Mouse (Mus musculus) adrenal gland, adult 18-20 months (tissue): ENCODE measurements around the gene Tmem132b. TPM values are rescaled to one million over a fixed set of nuclear protein-coding genes. Genes with fewer than 3 reads are reported as not detected.

Experiments
- DNase-seq, 2 experiments: peaks; one replicate each; pipeline ENCODE4 v3.0.0; 2021 to 2022; ENCODE audit warnings: low spot score in 2 of 2
- total RNA-seq, 2 experiments: library from RNA; stranded (reverse); gene quantifications; 1 replicate in 1 of 2; 2 replicates in 1 of 2; pipeline ENCODE4 v1.2.3; 2021

Gene Tmem132b
- total RNA-seq, 2 experiments from 2014 or later: 2.0 to 2.1 TPM

- DNase-seq: peak; percentile 46 to 57
Observed at GRCm38 (mm10) chr5:125509541-125509940, 22.0 kb upstream of the Tmem132b start.

GRCm38 (mm10) chr5:125515006-125515405 is 16.6 kb upstream of the Tmem132b start:
- DNase-seq: no peak

- DNase-seq: no peak
Observed at GRCm38 (mm10) chr5:125518640-125519039, 12.9 kb upstream of the Tmem132b start.

GRCm38 (mm10) chr5:125520930-125521590 is 10.5 kb upstream of the Tmem132b start:
- DNase-seq: no peak

GRCm38 (mm10) chr5:125523361-125523760 is 8.2 kb upstream of the Tmem132b start:
- no peak for DNase-seq

GRCm38 (mm10) chr5:125525516-125525915 is 6.1 kb upstream of the Tmem132b start:
- DNase-seq: peak in 1 of 2 experiments; percentile 33

- DNase-seq: no peak
Observed at GRCm38 (mm10) chr5:125526464-125526863, 5.1 kb upstream of the Tmem132b start.

GRCm38 (mm10) chr5:125529109-125529508 is 2.5 kb upstream of the Tmem132b start:
- DNase-seq: peak; percentile 75 to 77

GRCm38 (mm10) chr5:125532191-125532544 is 594 bp downstream of the Tmem132b start:
- DNase-seq: no peak

- DNase-seq: no peak
Observed at GRCm38 (mm10) chr5:125532545-125533224, 1.1 kb downstream of the Tmem132b start.

GRCm38 (mm10) chr5:125533225-125533900 is 1.8 kb downstream of the Tmem132b start:
- no peak for DNase-seq

GRCm38 (mm10) chr5:125534168-125534610 is 2.6 kb downstream of the Tmem132b start:
- DNase-seq: no peak

GRCm38 (mm10) chr5:125534611-125535324 is 3.2 kb downstream of the Tmem132b start:
- DNase-seq: no peak

- no peak for DNase-seq
Observed at GRCm38 (mm10) chr5:125545090-125545489, 13.5 kb downstream of the Tmem132b start.

GRCm38 (mm10) chr5:125546293-125546692 is 14.7 kb downstream of the Tmem132b start:
- no peak for DNase-seq

- no peak for DNase-seq
Observed at GRCm38 (mm10) chr5:125549750-125550489, 18.3 kb downstream of the Tmem132b start.

- DNase-seq: no peak
Observed at GRCm38 (mm10) chr5:125555732-125556131, 24.2 kb downstream of the Tmem132b start.

- no peak for DNase-seq
Observed at GRCm38 (mm10) chr5:125563492-125563891, 31.9 kb downstream of the Tmem132b start.

GRCm38 (mm10) chr5:125565725-125566124 is 34.2 kb downstream of the Tmem132b start:
- no peak for DNase-seq

- DNase-seq: no peak
Observed at GRCm38 (mm10) chr5:125568457-125568856, 36.9 kb downstream of the Tmem132b start.

GRCm38 (mm10) chr5:125572011-125572410 is 40.4 kb downstream of the Tmem132b start:
- DNase-seq: no peak
